Mouse (Mus musculus) cortical plate, adult 2 months (tissue): ENCODE measurements at regions not wholly inside any gene's neighbourhood (a gene's known extent, or its start where the extent isn't known, plus 50 kb on each side); places are given as distances from the start of the nearest gene placed in this dataset.

Experiments used
- CTCF ChIP-seq: fragments of 200-500 bp; IDR thresholded peaks from 2 replicates; pipeline ENCODE4 v1.5.1; 2011; ENCODE audit warnings: mild to moderate bottlenecking, control low read depth, low read length; ENCODE audit not compliant: insufficient read depth; ENCODE audit errors: extremely low read depth
- POLR2A ChIP-seq: fragments of 200-500 bp; IDR thresholded peaks from 2 replicates; pipeline ENCODE4 v1.6.1; 2011; ENCODE audit warnings: mild to moderate bottlenecking, low read length, control low read depth; ENCODE audit not compliant: insufficient read depth; ENCODE audit errors: extremely low read depth

- no peak for TF ChIP-seq POLR2A
- no peak for TF ChIP-seq CTCF
These were observed 1224.4 kb upstream of the Cited2 start for GRCm38 (mm10) chr10:16498580-16498979.
